Mouse (Mus musculus) liver, embryonic 12.5 days (tissue): ENCODE measurements around the gene Tmem130. TPM values are rescaled to one million over a fixed set of nuclear protein-coding genes. Genes with fewer than 3 reads are reported as not detected.
"Not testable (repeated sequence)": the region's sequence is repeated elsewhere in the genome, so short reads cannot be mapped to it uniquely, and the experiment has no call there.

Experiments
- ATAC-seq: fragments of 200-750 bp; cut with Nextera tagmentation; 2 replicates; pipeline ENCODE4 v1.8.0; 2017; ENCODE audit warnings: moderate number of reproducible peaks, mild to moderate bottlenecking, moderate library complexity
- H3K27ac ChIP-seq: fragments of 300-500 bp; sonication (generic); 2 replicates; pipeline ENCODE4 v1.5.1; 2016; ENCODE audit warnings: mild to moderate bottlenecking
- H3K27me3 ChIP-seq: fragments of 300-500 bp; sonication (generic); replicated peaks from 2 replicates; pipeline ENCODE4 v1.6.1; 2016; ENCODE audit warnings: mild to moderate bottlenecking, moderate library complexity
- H3K36me3 ChIP-seq: fragments of 300-500 bp; sonication (generic); 2 replicates; pipeline ENCODE4 v1.6.1; 2016; ENCODE audit warnings: mild to moderate bottlenecking, moderate library complexity
- H3K4me1 ChIP-seq: fragments of 300-500 bp; sonication (generic); 2 replicates; pipeline ENCODE4 v1.6.1; 2016
- H3K4me2 ChIP-seq: fragments of 300-500 bp; sonication (generic); 2 replicates; pipeline ENCODE4 v1.6.1; 2016; ENCODE audit warnings: mild to moderate bottlenecking, moderate library complexity
- H3K4me3 ChIP-seq: fragments of 300-500 bp; sonication (generic); 2 replicates; pipeline ENCODE4 v1.5.1; 2016; ENCODE audit warnings: mild to moderate bottlenecking, moderate library complexity
- H3K9ac ChIP-seq: fragments of 300-500 bp; sonication (generic); 2 replicates; pipeline ENCODE4 v1.6.1; 2016; ENCODE audit warnings: mild to moderate bottlenecking, moderate library complexity
- H3K9me3 ChIP-seq: fragments of 300-500 bp; sonication (generic); replicated peaks from 2 replicates; pipeline ENCODE4 v1.6.1; 2016; ENCODE audit warnings: mild to moderate bottlenecking, moderate library complexity
- WGBS: fragments of 180-500 bp; shearing (Covaris S2); methylation state at CpG from one replicate; pipeline ENCODE4 v1.1.7; 2016; ENCODE audit not compliant: insufficient replicate concordance; 5-methylcytosine and 5-hydroxymethylcytosine counted together
- polyA plus RNA-seq: library from polyadenylated mRNA; unstranded; fragments of >200 nt; fragmentation: Nextera tagmentation; extraction: Ambion mirVana; gene quantifications from 2 replicates; pipeline ENCODE4 v1.2.1, GENCODE M21; 2016

Tmem130 gene
- polyA plus RNA-seq, 1 experiment from 2014 or later: 0.31 TPM

GRCm38 (mm10) chr5:144767106-144767798 is 5.6 kb upstream of the Tmem130 start, which contains the start of gene Trrap:
Gene Trrap (plus strand): TSS chr5:144767732.
- not testable (repeated sequence) for H3K9me3 ChIP-seq, ATAC-seq
- Histone ChIP-seq H3K27me3 (peaks cover 11% of the 10 kb centered on the region), H3K9ac (peak within 1 kb of the TSS; percentile 79), H3K36me3 (peaks cover 18% of the 10 kb centered on the region), H3K4me2 (peak within 1 kb of the TSS; percentile 88), H3K27ac (peak within 1 kb of the TSS; percentile 88), H3K4me1 (peaks cover 35% of the 10 kb centered on the region), H3K4me3 (peak within 1 kb of the TSS; percentile 90)
- WGBS: 75% methylated on average over 14 of the region's 15 CpGs

GRCm38 (mm10) chr5:144766646-144767045 is 5.0 kb upstream of the Tmem130 start:
- H3K4me2 ChIP-seq: no peak overlapping the region
- 71% methylated on average over 11 of the region's 11 CpGs for WGBS
- no peak overlapping the region for H3K9ac ChIP-seq
- no peak overlapping the region for H3K4me3 ChIP-seq
- no peak overlapping the region for H3K27ac ChIP-seq
- H3K9me3 ChIP-seq: no peaks in the 10 kb centered on the region
- peaks cover 14% of the 10 kb centered on the region for H3K36me3 ChIP-seq
- ATAC-seq: no peak
- H3K27me3 ChIP-seq: peaks cover 17% of the 10 kb centered on the region
- peaks cover 31% of the 10 kb centered on the region for H3K4me1 ChIP-seq

DNA sequence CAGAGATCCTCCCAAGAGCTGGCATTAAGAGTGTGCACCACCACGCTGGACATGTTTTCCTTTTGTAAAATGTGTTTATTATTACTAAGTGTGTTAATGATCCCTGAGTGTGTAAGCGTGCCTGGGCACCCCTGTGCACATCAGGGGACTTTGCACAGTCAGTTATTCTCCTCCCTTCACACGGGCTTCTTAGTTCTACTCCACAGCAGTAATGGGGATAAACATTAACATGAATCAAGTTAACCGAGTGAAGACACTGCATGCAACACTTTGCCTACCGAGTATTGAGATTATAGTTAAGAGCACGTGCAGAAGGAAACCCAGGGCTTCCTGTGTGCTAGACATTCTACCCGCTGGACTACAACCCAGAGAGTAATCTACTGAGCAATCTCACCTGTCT is 4.4 kb upstream of the Tmem130 start:
- peaks cover 8% of the 10 kb centered on the region for H3K36me3 ChIP-seq
- no peak for ATAC-seq
- 51% methylated on average over 7 of the region's 7 CpGs for WGBS

GRCm38 (mm10) chr5:144758422-144758821 is 3.2 kb downstream of the Tmem130 start:
- H3K9ac ChIP-seq: no peak overlapping the region
- H3K36me3 ChIP-seq: no peaks in the 10 kb centered on the region
- 16% methylated on average over 8 of the region's 8 CpGs for WGBS

More for the DNA sequence above, 4.4 kb upstream of the Tmem130 start:
- H3K4me2 ChIP-seq: no peak overlapping the region
- H3K9me3 ChIP-seq: no peaks in the 10 kb centered on the region
- no peak overlapping the region for H3K4me3 ChIP-seq
- no peak overlapping the region for H3K9ac ChIP-seq
- no peak overlapping the region for H3K27ac ChIP-seq
- peaks cover 31% of the 10 kb centered on the region for H3K4me1 ChIP-seq
- H3K27me3 ChIP-seq: peaks cover 23% of the 10 kb centered on the region

DNA sequence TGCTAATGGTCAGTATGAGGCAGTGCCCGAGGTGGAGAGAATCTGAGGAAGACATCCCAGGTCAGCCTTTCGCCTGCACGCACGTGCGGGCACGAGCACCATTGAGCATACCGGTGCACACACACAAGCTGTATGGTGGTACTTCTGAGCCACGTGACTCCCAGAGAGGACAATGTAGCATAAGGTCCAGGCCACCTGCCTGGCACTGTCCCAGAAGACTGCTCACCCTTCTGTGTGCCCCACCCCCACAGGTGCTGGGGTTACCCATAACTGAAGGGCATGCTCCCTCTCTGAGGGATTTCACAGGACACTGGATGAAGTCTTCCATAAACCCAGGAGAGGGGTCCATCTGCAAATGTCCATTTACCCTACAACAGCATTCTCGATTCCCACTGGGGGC is 4.2 kb downstream of the Tmem130 start:
- Histone ChIP-seq H3K9ac (no peak overlapping the region), H3K36me3 (no peaks in the 10 kb centered on the region), H3K27ac (no peak overlapping the region), H3K4me3 (no peak overlapping the region), H3K27me3 (peaks cover 35% of the 10 kb centered on the region), H3K4me1 (peaks cover 13% of the 10 kb centered on the region), H3K9me3 (no peaks in the 10 kb centered on the region), H3K4me2 (no peak overlapping the region)
- WGBS: 72% methylated on average over 9 of the region's 9 CpGs
- no peak for ATAC-seq

More at GRCm38 (mm10) chr5:144758422-144758821, 3.2 kb downstream of the Tmem130 start:
- peaks cover 10% of the 10 kb centered on the region; the same call in 1 of the 2 replicates for H3K4me1 ChIP-seq
- no peak overlapping the region for H3K4me3 ChIP-seq
- no peak overlapping the region for H3K4me2 ChIP-seq
- no peak overlapping the region for H3K27ac ChIP-seq
- peaks cover 45% of the 10 kb centered on the region for H3K27me3 ChIP-seq
- no peak for ATAC-seq
- H3K9me3 ChIP-seq: no peaks in the 10 kb centered on the region

GRCm38 (mm10) chr5:144755191-144755590 is 6.4 kb downstream of the Tmem130 start:
- H3K27me3 ChIP-seq: peaks cover 20% of the 10 kb centered on the region

GRCm38 (mm10) chr5:144753041-144753440 is 8.6 kb downstream of the Tmem130 start:
- H3K4me2 ChIP-seq: no peak overlapping the region
- WGBS: 49% methylated on average over 7 of the region's 7 CpGs
- ATAC-seq: no peak

More at GRCm38 (mm10) chr5:144755191-144755590, 6.4 kb downstream of the Tmem130 start:
- no peak overlapping the region for H3K9ac ChIP-seq
- WGBS: 52% methylated on average over 10 of the region's 10 CpGs
- H3K4me2 ChIP-seq: no peak overlapping the region
- no peaks in the 10 kb centered on the region for H3K36me3 ChIP-seq
- no peak overlapping the region for H3K27ac ChIP-seq
- H3K9me3 ChIP-seq: no peaks in the 10 kb centered on the region
- ATAC-seq: no peak
- H3K4me3 ChIP-seq: no peak overlapping the region
- peaks cover 7% of the 10 kb centered on the region; the same call in 1 of the 2 replicates for H3K4me1 ChIP-seq

DNA sequence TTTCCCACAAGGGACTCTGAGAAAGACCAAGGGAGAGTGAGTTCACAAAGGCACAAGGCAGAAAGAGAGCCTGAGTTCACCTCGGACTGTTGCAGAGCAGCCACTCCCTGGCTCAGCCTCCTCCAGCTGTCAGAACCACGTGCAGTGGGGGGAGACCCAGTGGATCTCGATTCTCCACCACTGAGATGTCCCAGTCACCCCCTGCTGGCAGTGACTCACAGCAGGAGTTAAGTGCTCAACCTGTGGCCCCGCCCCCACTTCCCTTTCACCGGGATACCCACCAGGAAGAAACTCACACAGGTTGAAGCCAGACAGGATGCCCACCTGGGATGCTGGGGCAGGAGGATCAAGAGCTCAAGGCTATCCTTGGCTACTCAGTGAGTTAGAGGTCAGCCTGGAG is 9.2 kb downstream of the Tmem130 start:
- Histone ChIP-seq H3K9ac (no peak overlapping the region), H3K27me3 (0 out of 2 replicates have a peak, but pooled peaks cover 4% of the 10 kb centered on the region), H3K4me2 (0 out of 2 replicates have a peak overlapping the region, but pooled peaks have one; percentile 8), H3K4me3 (no peak overlapping the region), H3K4me1 (peaks cover 7% of the 10 kb centered on the region; the same call in 1 of the 2 replicates), H3K9me3 (no peaks in the 10 kb centered on the region), H3K36me3 (no peaks in the 10 kb centered on the region), H3K27ac (no peak overlapping the region)
- 5% methylated on average over 5 of the region's 5 CpGs for WGBS
- 0 out of 2 replicates have a peak, but pooled peaks have one; percentile 22 for ATAC-seq

More at GRCm38 (mm10) chr5:144753041-144753440, 8.6 kb downstream of the Tmem130 start:
- 0 out of 2 replicates have a peak, but pooled peaks cover 4% of the 10 kb centered on the region for H3K27me3 ChIP-seq
- no peaks in the 10 kb centered on the region for H3K36me3 ChIP-seq
- no peak overlapping the region for H3K27ac ChIP-seq
- no peaks in the 10 kb centered on the region for H3K9me3 ChIP-seq
- no peak overlapping the region for H3K9ac ChIP-seq
- H3K4me3 ChIP-seq: no peak overlapping the region
- peaks cover 7% of the 10 kb centered on the region; the same call in 1 of the 2 replicates for H3K4me1 ChIP-seq

- Histone ChIP-seq H3K4me2 (no peak overlapping the region), H3K9ac (no peak overlapping the region), H3K4me1 (no peaks in the 10 kb centered on the region), H3K36me3 (no peaks in the 10 kb centered on the region), H3K4me3 (no peak overlapping the region), H3K9me3 (no peaks in the 10 kb centered on the region), H3K27ac (no peak overlapping the region), H3K27me3 (no peaks in the 10 kb centered on the region)
- ATAC-seq: peak; percentile 14; the same call in 1 of the 2 replicates
- WGBS: 73% methylated on average over 14 of the region's 14 CpGs
Measured at GRCm38 (mm10) chr5:144737101-144737500, 24.5 kb downstream of the Tmem130 start.

- WGBS: 26% methylated on average over 8 of the region's 8 CpGs
- Histone ChIP-seq H3K27ac (no peak overlapping the region), H3K9ac (no peak overlapping the region), H3K4me2 (no peak overlapping the region), H3K4me3 (no peak overlapping the region), H3K9me3 (no peaks in the 10 kb centered on the region), H3K27me3 (no peaks in the 10 kb centered on the region), H3K36me3 (no peaks in the 10 kb centered on the region), H3K4me1 (no peaks in the 10 kb centered on the region)
- no peak for ATAC-seq
Measured at GRCm38 (mm10) chr5:144734949-144735348, 26.7 kb downstream of the Tmem130 start.

DNA sequence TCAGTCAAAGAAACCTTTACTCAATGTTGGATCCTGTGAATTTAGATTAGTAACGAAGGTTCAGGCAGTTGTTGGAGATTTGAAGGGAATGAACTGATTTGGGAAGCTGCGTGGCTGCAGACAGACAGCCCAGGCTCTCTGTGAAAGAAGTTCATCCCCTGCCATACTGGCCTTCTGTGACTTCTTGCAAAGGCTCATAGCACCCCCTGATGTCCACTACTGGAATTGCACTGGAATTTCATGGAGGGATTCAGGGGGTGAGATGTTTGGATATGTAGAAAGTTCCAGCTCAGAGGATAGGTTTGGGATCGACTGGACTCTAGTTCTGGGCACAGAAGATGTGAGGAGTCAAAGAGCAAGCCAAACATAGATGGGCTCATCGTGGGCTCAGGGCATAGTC is 27.7 kb downstream of the Tmem130 start:
- no peak overlapping the region for H3K9ac ChIP-seq
- H3K36me3 ChIP-seq: no peaks in the 10 kb centered on the region
- 25% methylated on average over 4 of the region's 4 CpGs for WGBS
- no peaks in the 10 kb centered on the region for H3K4me1 ChIP-seq
- H3K4me2 ChIP-seq: no peak overlapping the region
- no peak for ATAC-seq
- H3K27ac ChIP-seq: no peak overlapping the region
- peaks cover 4% of the 10 kb centered on the region; the same call in 1 of the 2 replicates for H3K27me3 ChIP-seq
- H3K9me3 ChIP-seq: no peaks in the 10 kb centered on the region
- no peak overlapping the region for H3K4me3 ChIP-seq

GRCm38 (mm10) chr5:144729216-144729615 is 32.4 kb downstream of the Tmem130 start:
- H3K9ac ChIP-seq: no peak overlapping the region
- H3K27me3 ChIP-seq: peaks cover 16% of the 10 kb centered on the region; the same call in 1 of the 2 replicates
- ATAC-seq: no peak
- no peak overlapping the region for H3K4me2 ChIP-seq
- WGBS: 71% methylated on average over 8 of the region's 8 CpGs
- no peak overlapping the region for H3K27ac ChIP-seq
- no peaks in the 10 kb centered on the region for H3K4me1 ChIP-seq
- H3K9me3 ChIP-seq: no peaks in the 10 kb centered on the region
- no peak overlapping the region for H3K4me3 ChIP-seq
- H3K36me3 ChIP-seq: no peaks in the 10 kb centered on the region
